In genomic region chr3:103772846-103773245, GRCm38 (mm10) we compare ENCODE assay signal across 13 mouse cellular contexts. TPM values are rescaled to one million over a fixed set of nuclear protein-coding genes. Genes with fewer than 3 reads are reported as not detected.
DNase-seq lines count a peak whose midpoint lies in the region; ATAC-seq and TF ChIP-seq lines count a peak whose summit lies in the region.
"Had no signal": no experiment of that assay in that cellular context is flagged by ENCODE, and none has a peak within 500 bp of the region (broad histone marks: within the 10 kb centered on the region; RNA-seq: fewer than 3 reads in every experiment).

No protein-coding gene starts in this region.

- intact Hi-C loops in heart, postnatal 14 days (cut with DNase I), result loop anchor here (2.0 to 5.0 kb wide), 2 partner anchors 18 to 34 kb away; partner anchors contain the start of genes Ap4b1, Dclre1b, Gm43064 and Hipk1

- no peak for ATAC-seq in kidney, postnatal 0 days (replicated peaks; ENCODE audit: low FRiP score, low read depth)

- H3K27me3 ChIP-seq in heart, embryonic 10.5 days (ENCODE audit: insufficient read depth, poor library complexity, severe bottlenecking), result no peaks in the 10 kb centered on the region
- no peaks in the 10 kb centered on the region for H3K27me3 ChIP-seq in kidney, postnatal 0 days (ENCODE audit: insufficient read depth, low read length)
- H3K27me3 ChIP-seq: hindbrain, embryonic 12.5 days had no signal

- no peaks in the 10 kb centered on the region for H3K9me3 ChIP-seq in heart, embryonic 10.5 days
- H3K9me3 ChIP-seq in kidney, postnatal 0 days (replicated peaks; ENCODE audit: low read length), result no peaks in the 10 kb centered on the region
- H3K9me3 ChIP-seq: hindbrain, embryonic 12.5 days had no signal

- peaks cover 43% of the 10 kb centered on the region for H3K36me3 ChIP-seq in heart, embryonic 10.5 days
- peaks cover 19% of the 10 kb centered on the region for H3K36me3 ChIP-seq in kidney, postnatal 0 days (ENCODE audit: insufficient read depth, low read length)

- H3K4me3 ChIP-seq in heart, embryonic 10.5 days, result no peak overlapping the region
- H3K4me3 ChIP-seq in kidney, postnatal 0 days (replicated peaks; ENCODE audit: low read depth, low read length), result no peak overlapping the region
- H3K4me3 ChIP-seq: hindbrain, embryonic 12.5 days had no signal

- H3K4me2 ChIP-seq in kidney, postnatal 0 days (ENCODE audit: low read length), result no peak overlapping the region
- H3K4me2 ChIP-seq: hindbrain, embryonic 12.5 days had no signal

- DNase-seq in heart, embryonic 10.5 days (ENCODE audit: low spot score), result no peak
- no peak for DNase-seq in heart, postnatal 14 days
- peak; percentile 81 for DNase-seq in A20 (ENCODE audit: low read depth, low spot score)
- DNase-seq in brain, adult 2 months (ENCODE audit: low read depth, low spot score), result peak; percentile 31
- peak; percentile 42 for DNase-seq in kidney, postnatal 0 days (ENCODE audit: low spot score)
- no peak for DNase-seq in left cerebral cortex, adult 9 months (ENCODE audit: low spot score in 2 of 2)
- no peak for DNase-seq in urinary bladder, postnatal 10 days (ENCODE audit: low spot score)
- DNase-seq in urinary bladder, postnatal 14 days (ENCODE audit: low spot score), result no peak
- DNase-seq: cerebellum, adult 11 months had no signal

- peaks cover 18% of the 10 kb centered on the region; the same call in 1 of the 2 replicates for H3K4me1 ChIP-seq in heart, embryonic 10.5 days
- peaks cover 19% of the 10 kb centered on the region; the same call in 1 of the 2 replicates for H3K4me1 ChIP-seq in kidney, postnatal 0 days (replicated peaks; ENCODE audit: insufficient read depth, low read length)
- H3K4me1 ChIP-seq: hindbrain, embryonic 12.5 days had no signal

- no peak overlapping the region for H3K9ac ChIP-seq in kidney, postnatal 0 days (ENCODE audit: low read depth, low read length)
- H3K9ac ChIP-seq: hindbrain, embryonic 12.5 days had no signal

- no peak for TF ChIP-seq CTCF in kidney, postnatal 0 days (IDR thresholded peaks at IDR 0.05; ENCODE audit: low read depth)

- H3K27ac ChIP-seq in heart, embryonic 10.5 days, result peak overlapping the region; percentile 62; the same call in 1 of the 2 replicates
- peak overlapping the region; percentile 68 for H3K27ac ChIP-seq in kidney, postnatal 0 days
- H3K27ac ChIP-seq: hindbrain, embryonic 12.5 days; macrophage had no signal

- WGBS in heart, embryonic 10.5 days, result 70% methylated on average over 4 of the region's 4 CpGs
- 34% methylated on average over 4 of the region's 4 CpGs for WGBS in kidney, postnatal 0 days

RNA-seq across cellular contexts. Expression of gene Hipk1, which starts 18.5 kb away (rescaled TPM):
- polyA plus RNA-seq in heart, embryonic 10.5 days (2016; fragmentation: Nextera tagmentation; extraction: Ambion mirVana), result 8.2 and 9.5 TPM in 2 replicates
- total RNA-seq in heart, postnatal 14 days (2021), result 100 to 1,000 TPM; 113 to 115 TPM
- 9.8 and 10.2 TPM in 2 replicates for polyA plus RNA-seq in kidney, postnatal 0 days (2015; fragmentation: Nextera tagmentation; extraction: Ambion mirVana)

RNA-seq across cellular contexts. Expression of gene Gm10964, which starts 33.7 kb away (rescaled TPM):
- polyA plus RNA-seq in heart, embryonic 10.5 days (2016; fragmentation: Nextera tagmentation; extraction: Ambion mirVana), result not detected in 2 replicates
- not detected for total RNA-seq in heart, postnatal 14 days (2021)
- polyA plus RNA-seq in kidney, postnatal 0 days (2015; fragmentation: Nextera tagmentation; extraction: Ambion mirVana), result not detected in 2 replicates
- total RNA-seq: ES-E14; left cerebral cortex, adult 8-10 months had no signal
- polyA plus RNA-seq: hindbrain, embryonic 12.5 days; macrophage had no signal

RNA-seq across cellular contexts. Expression of gene Olfml3, which starts 35.0 kb away (rescaled TPM):
- 14.1 and 15.4 TPM in 2 replicates for polyA plus RNA-seq in heart, embryonic 10.5 days (2016; fragmentation: Nextera tagmentation; extraction: Ambion mirVana)
- total RNA-seq in heart, postnatal 14 days (2021), result 1 to 10 TPM; 4.8 to 5.3 TPM
- polyA plus RNA-seq in kidney, postnatal 0 days (2015; fragmentation: Nextera tagmentation; extraction: Ambion mirVana), result 48.5 and 51.2 TPM in 2 replicates

RNA-seq across cellular contexts. Expression of gene Dclre1b, which starts 36.4 kb away (rescaled TPM):
- polyA plus RNA-seq in heart, embryonic 10.5 days (2016; fragmentation: Nextera tagmentation; extraction: Ambion mirVana), result 25.7 and 25.8 TPM in 2 replicates
- total RNA-seq in heart, postnatal 14 days (2021), result 10 to 100 TPM; 11.7 to 12.7 TPM
- 23.1 and 27.1 TPM in 2 replicates for polyA plus RNA-seq in kidney, postnatal 0 days (2015; fragmentation: Nextera tagmentation; extraction: Ambion mirVana)

RNA-seq across cellular contexts. Expression of gene Ap4b1, which starts 36.5 kb away (rescaled TPM):
- polyA plus RNA-seq in heart, embryonic 10.5 days (2016; fragmentation: Nextera tagmentation; extraction: Ambion mirVana), result 20.3 and 20.8 TPM in 2 replicates
- 10 to 100 TPM; 12.7 to 13.9 TPM for total RNA-seq in heart, postnatal 14 days (2021)
- 15.9 and 16.3 TPM in 2 replicates for polyA plus RNA-seq in kidney, postnatal 0 days (2015; fragmentation: Nextera tagmentation; extraction: Ambion mirVana)

Comparison
In these comparisons a context has a peak if more than half of its experiments do, and no peak if none do; other contexts are left out.
1. DNase-seq: peak in A20 (single experiment), brain, adult 2 months (single experiment) and kidney, postnatal 0 days (single experiment); none in heart, embryonic 10.5 days (single experiment), heart, postnatal 14 days (0 of 2), left cerebral cortex, adult 9 months (0 of 2), urinary bladder, postnatal 10 days (single experiment) and urinary bladder, postnatal 14 days (single experiment).